Mouse (Mus musculus) cerebellum, adult 11 months (tissue): ENCODE measurements at regions not wholly inside any gene's neighbourhood (a gene's known extent, or its start where the extent isn't known, plus 50 kb on each side); places are given as distances from the start of the nearest gene placed in this dataset.

Experiments used
- DNase-seq: peaks from one replicate; pipeline ENCODE4 v3.0.0; 2022

GRCm38 (mm10) chr8:112196423-112196822 lies 181.6 kb upstream of the Gm6793 start:
- no peak for DNase-seq

GRCm38 (mm10) chr8:112195880-112196279 lies 181.0 kb upstream of the Gm6793 start:
- no peak for DNase-seq

DNA sequence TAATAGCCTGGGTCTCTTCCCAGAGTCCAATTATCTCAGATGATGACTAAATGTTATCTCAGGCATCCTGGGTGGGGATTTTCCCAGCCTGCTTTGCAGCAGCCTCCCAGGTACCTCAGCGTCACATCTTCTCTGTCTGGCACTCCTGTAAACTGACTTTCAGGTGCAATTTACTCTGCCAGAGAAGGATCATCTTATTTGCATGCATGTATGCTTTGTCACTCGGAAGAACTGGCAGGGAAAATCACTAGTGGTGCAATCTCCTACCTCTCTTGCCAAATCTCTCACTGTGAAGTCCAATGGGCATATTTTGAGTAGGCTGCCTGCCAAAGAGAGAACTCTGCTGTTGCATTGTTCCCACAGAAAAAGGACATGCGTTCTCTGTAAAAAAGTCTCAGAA lies 177.0 kb upstream of the Gm6793 start:
- DNase-seq = peak; percentile 29

- DNase-seq = no peak
Measured at GRCm38 (mm10) chr8:112189698-112190097, 174.9 kb upstream of the Gm6793 start.

DNA sequence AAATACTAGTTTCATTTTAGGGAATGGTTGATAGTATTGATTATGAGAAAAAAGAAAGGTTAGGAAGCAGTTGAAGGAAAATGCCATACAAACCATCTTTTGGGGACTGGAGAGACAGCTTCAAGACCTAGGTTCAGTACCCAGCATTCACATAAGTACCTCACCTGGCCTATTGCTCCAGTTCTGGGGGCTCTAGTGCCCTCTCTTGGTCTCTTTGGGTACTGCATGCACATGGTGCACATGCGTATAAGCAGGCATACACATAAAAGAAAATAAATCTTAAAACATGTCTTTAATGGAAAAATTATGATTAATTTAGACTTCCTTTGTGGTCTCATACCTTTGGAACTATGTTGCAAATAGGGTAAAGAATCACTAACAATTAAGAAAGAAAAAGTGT lies 155.3 kb upstream of the Gm6793 start:
- DNase-seq = no peak

DNA sequence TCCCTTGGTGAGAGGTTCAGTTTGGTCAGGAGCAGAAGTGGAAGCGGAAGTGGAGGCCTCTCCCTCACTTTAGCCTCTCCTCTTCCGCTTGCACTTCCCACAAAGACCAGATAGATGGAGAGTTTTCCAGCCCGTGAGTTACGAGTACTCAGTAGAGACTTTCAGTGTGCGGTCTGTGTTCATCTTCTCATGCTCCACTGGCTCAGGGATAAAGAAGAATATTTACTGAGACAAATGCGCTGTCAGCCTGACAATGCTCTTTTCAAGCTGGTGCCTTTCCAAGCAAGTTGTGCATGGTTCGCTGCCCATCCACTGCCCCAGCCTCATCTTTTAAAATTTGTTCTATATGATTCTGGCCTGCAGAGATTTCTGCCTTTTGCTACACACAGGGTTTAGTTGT lies 141.8 kb upstream of the Gm6793 start:
- no peak for DNase-seq

DNA sequence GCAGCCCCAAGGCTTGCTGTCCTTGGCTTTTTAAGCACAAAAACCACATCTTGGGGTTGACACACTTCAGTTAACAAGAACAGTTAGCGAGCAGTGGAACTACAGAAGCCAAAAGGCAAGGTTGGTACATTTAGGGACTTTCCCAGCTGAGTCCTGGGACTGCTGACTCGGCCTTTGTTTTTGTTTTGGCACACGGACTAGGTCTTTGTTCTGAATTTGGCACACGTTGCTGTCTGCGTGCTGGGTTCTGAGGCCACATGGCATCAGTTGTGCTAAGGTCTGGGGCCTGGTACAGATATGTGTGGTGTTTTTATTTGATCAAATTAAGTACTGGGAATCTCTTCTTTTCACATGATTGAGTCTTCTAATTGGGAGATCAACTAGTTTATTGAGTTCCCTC lies 124.1 kb upstream of the Gm6793 start:
- DNase-seq = peak; percentile 6

DNA sequence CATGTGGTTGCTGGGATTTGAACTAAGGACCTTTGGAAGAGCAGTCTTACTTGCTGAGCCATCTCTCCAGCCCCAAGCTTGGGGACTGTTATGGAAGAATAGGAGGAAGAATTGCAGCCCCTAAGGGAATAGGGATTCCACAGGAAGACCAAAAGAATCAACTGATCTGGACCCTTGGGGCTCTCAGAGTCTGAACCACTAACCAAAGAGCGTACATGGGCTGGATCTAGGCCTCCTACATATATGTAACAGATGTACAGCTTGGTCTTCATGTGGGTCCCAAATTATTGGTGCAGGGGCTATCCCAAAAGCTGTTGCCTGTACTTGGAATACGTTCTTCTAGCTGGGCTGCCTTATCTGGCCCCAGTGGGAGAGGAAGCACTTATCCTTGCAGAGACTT lies 115.4 kb upstream of the Gm6793 start:
- no peak for DNase-seq

- no peak for DNase-seq
Measured at GRCm38 (mm10) chr8:112128833-112129518, 114.1 kb upstream of the Gm6793 start.

GRCm38 (mm10) chr8:112111950-112112349 lies 97.1 kb upstream of the Gm6793 start:
- no peak for DNase-seq

DNA sequence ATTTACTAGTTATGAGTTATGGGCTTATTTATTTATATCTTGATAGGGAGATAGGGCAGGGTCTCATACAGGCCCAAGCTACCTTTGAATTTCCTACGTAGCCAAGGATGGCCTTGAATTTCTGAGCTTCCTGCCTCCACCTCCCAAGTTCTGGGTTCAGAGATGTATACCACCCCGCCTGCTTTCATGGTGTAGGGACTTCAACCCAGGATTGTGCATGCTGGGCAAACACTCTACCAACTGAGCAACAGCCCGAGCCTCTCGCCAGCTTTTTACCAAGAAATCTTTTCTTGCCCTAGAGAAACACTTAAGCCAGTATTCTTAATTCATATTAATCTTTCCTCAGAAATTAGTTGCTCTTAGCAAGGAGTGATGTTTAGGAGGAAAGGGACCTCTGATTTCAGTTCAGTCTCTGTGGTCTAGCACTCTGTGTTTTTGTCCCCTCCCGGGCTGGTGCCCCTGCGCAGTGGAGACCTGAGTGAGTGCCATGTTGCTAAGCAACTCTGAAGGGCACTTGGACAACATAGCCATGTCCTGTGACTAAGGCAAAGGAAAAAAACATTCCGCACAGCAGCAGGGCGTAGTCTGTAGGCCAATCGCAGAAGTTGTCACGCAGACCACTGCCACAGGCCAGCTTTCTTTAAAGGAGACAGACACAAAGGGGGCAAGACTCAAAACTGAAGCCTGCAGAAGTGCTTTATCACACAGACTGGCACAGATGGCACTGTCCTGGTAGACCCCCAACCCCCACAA lies 83.2 kb upstream of the Gm6793 start:
- peak; percentile 8 for DNase-seq

- no peak for DNase-seq
Measured at GRCm38 (mm10) chr8:112094881-112095280, 80.0 kb upstream of the Gm6793 start.

DNA sequence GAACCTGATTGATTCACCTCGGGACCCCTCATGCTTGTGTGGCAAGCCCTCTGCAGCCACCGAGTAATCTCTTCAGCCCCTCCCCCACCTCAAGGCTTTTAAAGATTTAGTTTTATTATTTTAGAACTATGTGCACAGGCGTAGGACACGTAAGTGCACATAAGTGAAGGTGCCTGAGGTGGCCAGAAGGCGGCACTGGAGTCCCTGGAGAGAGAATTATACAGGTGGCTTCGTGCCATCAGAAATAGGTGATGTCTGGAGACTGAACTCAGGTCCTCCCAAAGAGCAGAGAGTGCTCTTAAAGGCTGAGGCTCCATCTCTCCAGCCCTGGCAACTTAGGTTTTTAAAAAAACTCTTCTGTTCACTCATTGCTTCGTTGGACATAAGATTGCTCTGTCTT lies 78.7 kb upstream of the Gm6793 start:
- DNase-seq = no peak

- no peak for DNase-seq
Measured at GRCm38 (mm10) chr8:112092831-112093230, 78.0 kb upstream of the Gm6793 start.

DNA sequence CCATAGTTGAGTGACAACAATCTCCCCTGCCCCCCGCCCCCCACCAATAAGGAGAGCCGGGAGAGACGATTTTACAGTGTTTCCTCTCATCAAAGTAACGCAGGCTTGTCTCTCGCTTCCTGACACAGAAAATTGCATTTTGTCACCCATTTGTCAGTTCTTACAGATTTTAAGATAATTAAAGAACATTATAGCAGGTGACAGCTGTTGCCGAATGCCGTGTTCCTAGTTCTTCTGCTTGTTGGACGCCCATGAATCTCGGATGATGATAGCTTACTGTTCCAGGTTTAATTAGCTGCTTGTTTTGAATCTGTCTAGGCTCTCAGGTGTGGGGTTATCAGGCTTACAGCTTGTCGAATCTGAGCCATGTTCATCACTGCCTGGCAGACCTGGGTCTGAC lies 63.8 kb upstream of the Gm6793 start:
- DNase-seq = no peak

DNA sequence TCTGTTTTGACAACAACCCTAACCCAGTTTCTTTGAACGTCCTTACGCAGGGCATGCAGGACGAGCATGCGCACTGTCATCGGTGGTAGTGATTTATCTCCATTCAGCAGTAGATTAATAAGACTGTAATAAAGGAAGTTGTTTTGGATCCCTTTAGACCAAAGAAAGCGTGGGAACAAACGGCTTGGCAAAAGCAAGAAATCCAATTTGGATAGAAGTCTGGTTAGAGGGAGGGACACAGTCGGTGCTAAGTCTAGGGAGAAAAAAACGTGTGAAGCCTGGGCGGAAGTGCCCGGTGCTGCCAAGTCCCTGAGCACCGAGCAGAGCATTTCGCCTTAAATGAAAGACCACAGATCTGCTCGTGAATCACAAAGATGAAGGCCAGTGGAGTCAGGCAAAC lies 57.4 kb upstream of the Gm6793 start:
- DNase-seq = no peak

DNA sequence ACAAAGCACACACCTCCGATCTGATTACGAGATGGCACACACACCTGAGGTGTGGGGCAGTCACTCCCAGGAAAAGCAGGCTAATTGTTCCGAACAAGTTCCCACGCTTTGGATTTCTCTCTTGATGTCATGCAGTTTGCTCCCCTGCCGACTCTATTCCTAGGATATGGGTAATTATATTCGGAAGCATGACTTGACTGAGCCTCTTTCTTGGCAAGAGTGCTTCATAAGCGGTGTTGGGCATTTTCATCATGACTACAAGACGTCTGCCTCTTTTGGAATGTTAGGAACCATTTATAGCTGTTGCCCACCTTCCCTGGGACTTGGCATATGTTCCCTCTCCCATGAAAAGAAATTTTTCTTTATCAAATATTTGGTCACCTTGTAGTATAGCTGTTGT lies 55.4 kb upstream of the Gm6793 start:
- DNase-seq = no peak
